Mouse (Mus musculus) midbrain, postnatal 0 days (tissue): ENCODE results near the gene Lipo1. TPM values are rescaled to one million over a fixed set of nuclear protein-coding genes. Genes with fewer than 3 reads are reported as not detected.
"Not testable (repeated sequence)": the region's sequence is repeated elsewhere in the genome, so short reads cannot be mapped to it uniquely, and the experiment has no call there.

Experiments
- ATAC-seq: fragments of 200-750 bp; cut with Nextera tagmentation; 2 replicates; pipeline ENCODE4 v1.8.0; 2017; ENCODE audit warnings: moderate number of reproducible peaks, mild to moderate bottlenecking, moderate TSS enrichment, moderate library complexity; ENCODE audit not compliant: low FRiP score
- DNase-seq: peaks from one replicate; pipeline ENCODE4 v3.0.0-alpha.2; 2015; ENCODE audit warnings: low spot score
- H3K27ac ChIP-seq: fragments of 300-500 bp; sonication (generic); 2 replicates; pipeline ENCODE4 v1.5.1; 2014; ENCODE audit warnings: low read depth, mild to moderate bottlenecking, low read length, mixed read lengths
- H3K27me3 ChIP-seq: fragments of 300-500 bp; sonication (generic); 2 replicates; pipeline ENCODE4 v1.6.1; 2014; ENCODE audit warnings: low read length, control low read depth, mixed read lengths; ENCODE audit not compliant: insufficient read depth
- H3K36me3 ChIP-seq: fragments of 300-500 bp; sonication (generic); 2 replicates; pipeline ENCODE4 v1.6.1; 2014; ENCODE audit warnings: low read length, control low read depth, mixed read lengths; ENCODE audit not compliant: insufficient read depth
- H3K4me1 ChIP-seq: fragments of 300-500 bp; sonication (generic); 2 replicates; pipeline ENCODE4 v1.6.1; 2014; ENCODE audit warnings: mild to moderate bottlenecking, control low read depth, antibody characterized with exemption, low read length, mixed read lengths; ENCODE audit not compliant: insufficient read depth
- H3K4me2 ChIP-seq: fragments of 300-500 bp; sonication (generic); 2 replicates; pipeline ENCODE4 v1.6.1; 2014; ENCODE audit warnings: low read depth, mild to moderate bottlenecking, low read length, mixed read lengths; ENCODE audit not compliant: poor library complexity, severe bottlenecking
- H3K4me3 ChIP-seq: fragments of 300-500 bp; sonication (generic); 2 replicates; pipeline ENCODE4 v1.5.1; 2014; ENCODE audit warnings: low read depth, mild to moderate bottlenecking, low read length, moderate library complexity
- H3K9ac ChIP-seq: fragments of 300-500 bp; sonication (generic); replicated peaks from 2 replicates; pipeline ENCODE4 v1.6.1; 2014; ENCODE audit warnings: mild to moderate bottlenecking, low read length, moderate library complexity, mixed read lengths; ENCODE audit not compliant: poor library complexity, severe bottlenecking
- H3K9me3 ChIP-seq: fragments of 300-500 bp; sonication (generic); 2 replicates; pipeline ENCODE4 v1.6.1; 2016; ENCODE audit warnings: low read length, control low read depth
- CTCF ChIP-seq: IDR thresholded peaks from 2 replicates; pipeline ENCODE4 v1.5.1; 2016; ENCODE audit warnings: antibody characterized with exemption, mild to moderate bottlenecking
- WGBS: fragments of 180-500 bp; shearing (Covaris S2); extraction: QIAGEN DNeasy Blood & Tissue Kit; methylation state at CpG from one replicate; pipeline ENCODE4 v1.1.7; 2014; 5-methylcytosine and 5-hydroxymethylcytosine counted together
- polyA plus RNA-seq: library from polyadenylated mRNA; unstranded; fragments of >200 nt; fragmentation: Nextera tagmentation; extraction: Ambion mirVana; gene quantifications from 2 replicates; pipeline ENCODE4 v1.2.1, GENCODE M21; 2015
- total RNA-seq: library from RNA; depleted of rRNA; stranded (reverse); fragments of >200 nt; gene quantifications from 2 replicates; pipeline ENCODE4 v1.2.3, GENCODE M21; 2014; rRNA removed

Gene Lipo1
- not detected in 2 replicates for total RNA-seq
- polyA plus RNA-seq: not detected in 2 replicates

DNA sequence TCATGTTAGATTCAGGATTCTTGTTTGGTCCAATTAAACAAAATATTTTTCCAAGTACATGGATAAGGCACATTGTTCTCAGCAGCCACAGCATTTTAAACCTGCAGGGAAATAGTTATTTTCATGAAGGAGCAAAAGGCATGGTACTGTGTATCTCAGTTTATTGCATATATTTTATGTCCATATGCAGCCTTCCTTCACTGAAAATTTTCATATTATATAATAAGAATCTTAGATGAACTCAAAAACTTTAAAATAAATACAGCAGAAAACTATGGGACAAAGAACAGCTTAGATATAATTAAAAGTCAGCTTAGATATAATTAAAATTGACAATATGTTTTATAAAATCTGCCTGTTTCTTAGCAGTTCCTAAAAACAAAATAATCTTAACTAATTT is at the start of gene Lipo1:
Lipo1 (minus strand) TSS at position 101 of the 400 bp plus-strand sequence.
- not testable (repeated sequence) for H3K27me3 ChIP-seq, H3K9ac ChIP-seq, H3K4me2 ChIP-seq, DNase-seq, ATAC-seq, H3K27ac ChIP-seq, H3K4me3 ChIP-seq, H3K36me3 ChIP-seq, H3K4me1 ChIP-seq, H3K9me3 ChIP-seq

- Histone ChIP-seq H3K4me2 (no peak overlapping the region), H3K9ac (no peak overlapping the region), H3K9me3 (no peaks in the 10 kb centered on the region), H3K27ac (no peak overlapping the region), H3K4me1 (no peaks in the 10 kb centered on the region), H3K36me3 (no peaks in the 10 kb centered on the region), H3K27me3 (no peaks in the 10 kb centered on the region), H3K4me3 (no peak overlapping the region)
- WGBS: 92% methylated on average over 12 of the region's 12 CpGs
- ATAC-seq (no peak), DNase-seq (no peak)
- no peak for TF ChIP-seq CTCF
Measured at GRCm38 (mm10) chr19:33786576-33787277, 532 bp downstream of the Lipo1 start.

GRCm38 (mm10) chr19:33761287-33762086 is 25.8 kb downstream of the Lipo1 start, which contains the start of gene Lipo3:
Lipo3 (minus strand) TSS chr19:33761951.
- H3K36me3 ChIP-seq, H3K9ac ChIP-seq, H3K9me3 ChIP-seq, H3K4me3 ChIP-seq, H3K27me3 ChIP-seq, H3K4me1 ChIP-seq, DNase-seq, H3K27ac ChIP-seq: not testable (repeated sequence)
- ATAC-seq: peak; percentile 92
- WGBS: 40% methylated on average over 13 of the region's 41 CpGs
- H3K4me2 ChIP-seq: peak within 1 kb of the TSS; percentile 29

GRCm38 (mm10) chr19:33751259-33751658 is 36.0 kb downstream of the Lipo1 start, which contains the start of gene Lipo2:
Lipo2 (minus strand) TSS chr19:33751359.
- H3K4me3 ChIP-seq, H3K4me1 ChIP-seq, H3K9ac ChIP-seq, H3K9me3 ChIP-seq, H3K36me3 ChIP-seq, ATAC-seq, H3K27me3 ChIP-seq, H3K4me2 ChIP-seq, DNase-seq, H3K27ac ChIP-seq: not testable (repeated sequence)
- WGBS: 88% methylated on average over 1 of the region's 1 CpGs

Other genes with a start within 250 kb of the Lipo1 start
- gene Gm8978, start 162.2 kb downstream of the Lipo1 start, total RNA-seq: not detected in 2 replicates
- gene Gm8978, start 162.2 kb downstream of the Lipo1 start, polyA plus RNA-seq: not detected in 2 replicates
- gene Lipo2, start 36.1 kb downstream of the Lipo1 start, total RNA-seq: 1.2 and 1.4 TPM in 2 replicates
- 1.4 and 1.5 TPM in 2 replicates for gene Lipo2, start 36.1 kb downstream of the Lipo1 start, polyA plus RNA-seq
- gene Lipo3, start 25.5 kb downstream of the Lipo1 start, total RNA-seq: 10.0 and 17.6 TPM in 2 replicates
- gene Lipo3, start 25.5 kb downstream of the Lipo1 start, polyA plus RNA-seq: 13.7 and 14.7 TPM in 2 replicates
- not detected in 2 replicates for gene Lipf, start 173.7 kb upstream of the Lipo1 start, total RNA-seq
- not detected in 2 replicates for gene Lipf, start 173.7 kb upstream of the Lipo1 start, polyA plus RNA-seq
- gene Lipk, start 220.8 kb upstream of the Lipo1 start, total RNA-seq: 0.11 TPM in 1 of 2 replicates, not detected in the other
- not detected in 2 replicates for gene Lipk, start 220.8 kb upstream of the Lipo1 start, polyA plus RNA-seq